8 mouse cellular contexts compared by ENCODE assay signal in the genomic region with DNA sequence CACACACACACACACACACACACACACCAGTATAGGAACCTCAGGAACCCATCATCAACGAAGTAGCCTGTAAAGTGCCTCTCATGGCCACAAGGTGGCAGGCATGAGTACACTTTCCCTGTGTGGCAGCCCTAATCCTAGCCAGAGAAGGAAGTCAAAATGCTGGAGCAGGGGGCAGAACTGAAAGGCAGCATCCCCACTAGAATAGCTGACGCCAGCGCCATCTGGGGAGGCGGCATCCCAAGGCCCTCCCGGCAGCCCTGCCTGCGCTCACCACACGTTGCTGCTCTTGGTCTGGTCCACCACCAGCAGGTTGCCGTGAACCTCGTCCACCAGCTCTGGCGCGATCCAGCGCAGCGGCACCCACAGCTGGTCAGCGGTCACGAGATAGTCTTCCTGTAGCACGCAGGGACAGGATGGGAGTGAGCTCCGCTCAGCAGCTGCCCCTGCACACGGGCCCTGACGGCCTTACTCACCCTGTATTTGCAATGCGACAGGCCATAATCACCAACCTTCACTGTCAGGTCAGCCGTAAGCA. TPM values are rescaled to one million over a fixed set of nuclear protein-coding genes. Genes with fewer than 3 reads are reported as not detected.
DNase-seq lines count a peak whose midpoint lies in the region; ATAC-seq and TF ChIP-seq lines count a peak whose summit lies in the region.

No protein-coding gene starts in this region.

- WGBS in forebrain, embryonic 13.5 days: 21% methylated on average over 21 of the region's 21 CpGs
- 10% methylated on average over 21 of the region's 21 CpGs for WGBS in liver, postnatal 0 days (ENCODE audit: insufficient replicate concordance)
- WGBS in neural tube, embryonic 15.5 days: 11% methylated on average over 21 of the region's 21 CpGs

- H3K4me3 ChIP-seq in ES-E14 (ENCODE audit: insufficient read depth in 1 of 2, low read depth in 1 of 2, low read length in 2 of 2, poor library complexity in 1 of 2, severe bottlenecking in 1 of 2): peak overlapping the region; percentile 63 to 71
- H3K4me3 ChIP-seq in forebrain, embryonic 13.5 days: peak overlapping the region; percentile 25
- no peak overlapping the region for H3K4me3 ChIP-seq in liver, postnatal 0 days (ENCODE audit: low read depth, low read length)
- H3K4me3 ChIP-seq in neural tube, embryonic 15.5 days (replicated peaks): peak overlapping the region; percentile 22

- TF ChIP-seq CTCF in liver, postnatal 0 days (IDR thresholded peaks at IDR 0.05; ENCODE audit: low read depth): peak; percentile 93

- H3K9me3 ChIP-seq in ES-E14 (ENCODE audit: control insufficient read depth, insufficient read depth, low read depth, low read length): no peaks in the 10 kb centered on the region
- no peaks in the 10 kb centered on the region for H3K9me3 ChIP-seq in forebrain, embryonic 13.5 days (replicated peaks)
- H3K9me3 ChIP-seq in liver, postnatal 0 days (ENCODE audit: low read length): no peaks in the 10 kb centered on the region
- no peaks in the 10 kb centered on the region for H3K9me3 ChIP-seq in neural tube, embryonic 15.5 days (replicated peaks)

- peak; percentile 94 for DNase-seq in ES-E14 (ENCODE audit: low read depth, low spot score)
- peak; percentile 66 for DNase-seq in c-Kit-positive CD71-positive TER-119-positive erythroid progenitor cells, embryonic 14.5 days (ENCODE audit: low spot score)
- peak; percentile 84 to 89 for DNase-seq in heart, postnatal 14 days
- DNase-seq in layer of hippocampus, adult 11-12 months (ENCODE audit: low spot score): peak; percentile 87
- DNase-seq in liver, postnatal 0 days: peak; percentile 85
- DNase-seq in thymus, postnatal 10 days (ENCODE audit: low spot score in 2 of 2): peak; percentile 26 to 67

- H3K4me1 ChIP-seq in ES-E14 (ENCODE audit: control insufficient read depth in 2 of 2, insufficient read depth in 2 of 2, low read length in 2 of 2, poor library complexity in 1 of 2): peaks cover 0 to 3% of the 10 kb centered on the region in 2 experiments; a peak in 1 of 4 replicates
- H3K4me1 ChIP-seq in forebrain, embryonic 13.5 days: peaks cover 18% of the 10 kb centered on the region
- peaks cover 5% of the 10 kb centered on the region for H3K4me1 ChIP-seq in liver, postnatal 0 days (ENCODE audit: insufficient read depth)
- H3K4me1 ChIP-seq in neural tube, embryonic 15.5 days: peaks cover 18% of the 10 kb centered on the region

- no peaks in the 10 kb centered on the region for H3K27me3 ChIP-seq in forebrain, embryonic 13.5 days
- H3K27me3 ChIP-seq in liver, postnatal 0 days (ENCODE audit: insufficient read depth, low read length): no peaks in the 10 kb centered on the region
- H3K27me3 ChIP-seq in neural tube, embryonic 15.5 days (replicated peaks): no peaks in the 10 kb centered on the region; the same call in 1 of the 2 replicates

- H3K4me2 ChIP-seq in forebrain, embryonic 13.5 days: peak overlapping the region; percentile 54
- H3K4me2 ChIP-seq in liver, postnatal 0 days (ENCODE audit: low read depth, low read length): peak overlapping the region; percentile 59
- H3K4me2 ChIP-seq in neural tube, embryonic 15.5 days: peak overlapping the region; percentile 56

- H3K9ac ChIP-seq in ES-E14 (ENCODE audit: insufficient read depth, low read depth, low read length, poor library complexity, severe bottlenecking): peak overlapping the region; percentile 61
- peak overlapping the region; percentile 60 for H3K9ac ChIP-seq in forebrain, embryonic 13.5 days
- H3K9ac ChIP-seq in liver, postnatal 0 days (replicated peaks): peak overlapping the region; percentile 23
- H3K9ac ChIP-seq in neural tube, embryonic 15.5 days (replicated peaks): peak overlapping the region; percentile 20; the same call in 1 of the 2 replicates

- no peak for TF ChIP-seq EP300 in liver, postnatal 0 days (IDR thresholded peaks at IDR 0.05; ENCODE audit: low read depth)

- no peaks in the 10 kb centered on the region for H3K36me3 ChIP-seq in ES-E14 (ENCODE audit: control insufficient read depth, insufficient read depth, low read length, poor library complexity, severe bottlenecking)
- H3K36me3 ChIP-seq in forebrain, embryonic 13.5 days (ENCODE audit: poor library complexity, severe bottlenecking): peaks cover 48% of the 10 kb centered on the region
- H3K36me3 ChIP-seq in liver, postnatal 0 days (replicated peaks; ENCODE audit: insufficient read depth, low read length): no peaks in the 10 kb centered on the region
- H3K36me3 ChIP-seq in neural tube, embryonic 15.5 days: peaks cover 66% of the 10 kb centered on the region

- ATAC-seq in forebrain, embryonic 13.5 days: peak; percentile 80
- peak; percentile 72 for ATAC-seq in liver, postnatal 0 days
- peak; percentile 75 for ATAC-seq in neural tube, embryonic 15.5 days (ENCODE audit: low FRiP score)

- no peak overlapping the region for H3K27ac ChIP-seq in ES-E14 (ENCODE audit: insufficient read depth, low read depth, low read length, poor library complexity, severe bottlenecking)
- no peak overlapping the region; the same call in 1 of the 2 replicates for H3K27ac ChIP-seq in forebrain, embryonic 13.5 days
- H3K27ac ChIP-seq in liver, postnatal 0 days (ENCODE audit: low read depth): no peak overlapping the region
- peak overlapping the region; percentile 61 for H3K27ac ChIP-seq in neural tube, embryonic 15.5 days (replicated peaks)

- in situ Hi-C loops in ES-E14 (cut with MboI; ENCODE audit: low sequenced_read_pairs in 2 of 2, unreplicated experiment in 2 of 2): no loop called here

- intact Hi-C loops in heart, postnatal 14 days (cut with DNase I): loop anchor here (2.0 to 10.0 kb wide), 2 partner anchors 52 to 86 kb away; partner anchors contain the start of genes Ndufaf8 and Tepsin

TF ChIP-seq in ES-E14, 5 proteins besides CTCF, POLR2A, EP300 and RAD21:
- TF ChIP-seq ZC3H11A (IDR thresholded peaks at IDR 0.05; ENCODE audit: borderline replicate concordance, low read depth, low read length) (peak; percentile 54; the same call in 1 of the 2 replicates), ZNF384 (IDR thresholded peaks at IDR 0.05; ENCODE audit: low read depth, low read length) (no peak)

RNA-seq across cellular contexts. Expression of gene Aatk, which starts 33.7 kb away (rescaled TPM):
- 1.2 and 2.2 TPM in 2 replicates for total RNA-seq in ES-E14 (2012; rRNA removed)
- polyA plus RNA-seq in forebrain, embryonic 13.5 days (2015; fragmentation: Nextera tagmentation; extraction: Ambion mirVana): 6.8 and 8.4 TPM in 2 replicates
- total RNA-seq in heart, postnatal 14 days (2021): 1 to 10 TPM; 3.7 to 9.0 TPM
- polyA plus RNA-seq in liver, postnatal 0 days (2015; fragmentation: Nextera tagmentation; extraction: Ambion mirVana): 0.72 and 0.89 TPM in 2 replicates
- 38.2 and 46.2 TPM in 2 replicates for polyA plus RNA-seq in neural tube, embryonic 15.5 days (2015; fragmentation: Nextera tagmentation; extraction: Ambion mirVana)
